Mouse (Mus musculus): ENCODE measurements around the gene Pxn.
"Not testable (repeated sequence)": the region's sequence is repeated elsewhere in the genome, so short reads cannot be mapped to it uniquely, and the experiment has no call there.

Gene Pxn

GRCm38 (mm10) chr5:115486726-115487125 is 19.8 kb upstream of the Pxn start:
- DNase-seq (ENCODE audit: low spot score in 2 of 2): no peak

GRCm38 (mm10) chr5:115487353-115487752 is 19.1 kb upstream of the Pxn start:
- no peak for DNase-seq (ENCODE audit: low spot score in 2 of 2)

- DNase-seq (ENCODE audit: low spot score in 2 of 2): no peak
These were observed 18.4 kb upstream of the Pxn start for GRCm38 (mm10) chr5:115487942-115488580.

GRCm38 (mm10) chr5:115488841-115489698 is 17.4 kb upstream of the Pxn start:
- peak; percentile 76 to 79 for DNase-seq (ENCODE audit: low spot score in 2 of 2)

- DNase-seq (ENCODE audit: low spot score in 2 of 2): peak; percentile 80 to 87
These were observed 16.5 kb upstream of the Pxn start for GRCm38 (mm10) chr5:115489699-115490637.

- no peak for DNase-seq (ENCODE audit: low spot score in 2 of 2)
These were observed 15.9 kb upstream of the Pxn start for GRCm38 (mm10) chr5:115490638-115491000.

GRCm38 (mm10) chr5:115491076-115491475 is 15.4 kb upstream of the Pxn start:
- no peak for DNase-seq (ENCODE audit: low spot score in 2 of 2)

GRCm38 (mm10) chr5:115491771-115492322 is 14.6 kb upstream of the Pxn start:
- DNase-seq (ENCODE audit: low spot score in 2 of 2): no peak

GRCm38 (mm10) chr5:115492711-115493335 is 13.7 kb upstream of the Pxn start:
- no peak for DNase-seq (ENCODE audit: low spot score in 2 of 2)

GRCm38 (mm10) chr5:115493441-115493840 is 13.0 kb upstream of the Pxn start:
- no peak for DNase-seq (ENCODE audit: low spot score in 2 of 2)

- not testable (repeated sequence) for DNase-seq (ENCODE audit: low spot score in 2 of 2)
These were observed 10.9 kb upstream of the Pxn start for GRCm38 (mm10) chr5:115495618-115496017.

- no peak for DNase-seq (ENCODE audit: low spot score in 2 of 2)
These were observed 9.4 kb upstream of the Pxn start for GRCm38 (mm10) chr5:115497033-115497432.

- DNase-seq (ENCODE audit: low spot score in 2 of 2): no peak
These were observed 7.9 kb upstream of the Pxn start for GRCm38 (mm10) chr5:115498307-115499240.

GRCm38 (mm10) chr5:115500383-115500935 is 6.0 kb upstream of the Pxn start:
- DNase-seq (ENCODE audit: low spot score in 2 of 2): no peak

GRCm38 (mm10) chr5:115503035-115503434 is 3.4 kb upstream of the Pxn start:
- DNase-seq (ENCODE audit: low spot score in 2 of 2): no peak

- not testable (repeated sequence) for DNase-seq (ENCODE audit: low spot score in 2 of 2)
These were observed 859 bp upstream of the Pxn start for GRCm38 (mm10) chr5:115505617-115506016.

- DNase-seq (ENCODE audit: low spot score in 2 of 2): no peak
These were observed 948 bp downstream of the Pxn start for GRCm38 (mm10) chr5:115507267-115507980.

- no peak for DNase-seq (ENCODE audit: low spot score in 2 of 2)
These were observed 1.7 kb downstream of the Pxn start for GRCm38 (mm10) chr5:115507981-115508858.
